Mouse (Mus musculus): ENCODE measurements around the gene Sult3a2.
"Not testable (repeated sequence)": the region's sequence is repeated elsewhere in the genome, so short reads cannot be mapped to it uniquely, and the experiment has no call there.

Gene Sult3a2

GRCm38 (mm10) chr10:33786604-33787003 is at the start of gene Sult3a2:
TSS of gene Sult3a2 (minus strand) at chr10:33786704.
- DNase-seq (ENCODE audit: low spot score), result no peak

DNA sequence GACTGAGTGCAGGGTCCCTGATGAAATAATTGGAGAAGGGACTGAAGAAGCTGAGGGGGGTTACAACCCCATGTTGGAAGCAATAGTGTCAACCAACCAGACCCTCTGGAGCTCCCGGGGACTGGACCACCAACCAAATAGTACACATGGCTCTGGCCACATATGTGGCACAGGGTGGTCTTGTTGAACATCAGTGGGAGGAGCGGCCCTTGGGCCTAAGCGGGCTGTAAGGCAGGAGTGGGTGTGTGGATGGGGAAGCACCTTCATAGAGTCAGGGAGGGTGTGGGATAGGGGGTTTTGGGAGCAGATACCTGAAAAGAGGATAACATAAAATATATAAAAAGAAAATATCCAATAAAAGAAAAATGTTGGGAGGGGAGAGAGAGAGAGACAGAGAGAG is 34.4 kb upstream of the Sult3a2 start:
- DNase-seq (ENCODE audit: low spot score), result no peak

DNA sequence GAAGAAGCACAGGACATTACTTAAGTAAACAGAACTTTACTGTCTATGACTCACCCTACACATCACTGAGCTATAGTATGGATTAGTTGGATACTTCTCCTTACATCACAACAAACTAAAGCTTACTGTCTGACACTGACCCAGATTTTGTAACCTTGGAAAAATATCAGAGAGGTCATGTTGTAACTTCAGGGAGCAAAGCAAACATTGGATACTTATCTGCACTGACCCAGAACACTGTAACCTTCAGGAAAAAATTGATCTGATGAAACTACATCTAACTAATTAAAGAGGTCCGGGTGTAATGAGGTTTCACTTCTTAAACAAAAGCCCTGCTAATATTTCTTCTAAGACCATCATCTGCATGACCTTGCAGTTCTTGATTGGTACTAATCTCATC is 30.4 kb upstream of the Sult3a2 start:
- DNase-seq (ENCODE audit: low spot score), result no peak

GRCm38 (mm10) chr10:33814266-33814665 is 27.8 kb upstream of the Sult3a2 start:
- DNase-seq (ENCODE audit: low spot score), result no peak

DNA sequence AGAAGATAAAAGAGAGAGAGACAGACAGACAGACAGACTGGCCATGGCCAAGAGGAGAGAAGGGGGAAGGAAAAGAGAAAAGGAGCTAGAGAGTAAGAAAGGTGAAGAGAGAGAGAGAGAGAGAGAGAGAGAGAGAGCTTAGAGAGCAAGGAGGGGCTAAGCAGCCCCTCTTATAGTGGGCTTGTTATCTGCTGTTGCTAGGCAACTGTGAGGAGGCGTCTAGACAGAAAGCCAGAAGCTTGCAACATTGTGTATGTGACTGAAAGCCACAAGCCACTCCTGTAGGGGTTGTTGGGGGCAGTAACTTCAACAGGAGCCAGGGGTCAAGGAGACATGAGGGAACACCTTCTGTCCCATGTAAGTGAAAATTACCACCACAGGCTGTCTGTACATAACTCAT is 25.3 kb upstream of the Sult3a2 start:
- DNase-seq (ENCODE audit: low spot score), result no peak

DNA sequence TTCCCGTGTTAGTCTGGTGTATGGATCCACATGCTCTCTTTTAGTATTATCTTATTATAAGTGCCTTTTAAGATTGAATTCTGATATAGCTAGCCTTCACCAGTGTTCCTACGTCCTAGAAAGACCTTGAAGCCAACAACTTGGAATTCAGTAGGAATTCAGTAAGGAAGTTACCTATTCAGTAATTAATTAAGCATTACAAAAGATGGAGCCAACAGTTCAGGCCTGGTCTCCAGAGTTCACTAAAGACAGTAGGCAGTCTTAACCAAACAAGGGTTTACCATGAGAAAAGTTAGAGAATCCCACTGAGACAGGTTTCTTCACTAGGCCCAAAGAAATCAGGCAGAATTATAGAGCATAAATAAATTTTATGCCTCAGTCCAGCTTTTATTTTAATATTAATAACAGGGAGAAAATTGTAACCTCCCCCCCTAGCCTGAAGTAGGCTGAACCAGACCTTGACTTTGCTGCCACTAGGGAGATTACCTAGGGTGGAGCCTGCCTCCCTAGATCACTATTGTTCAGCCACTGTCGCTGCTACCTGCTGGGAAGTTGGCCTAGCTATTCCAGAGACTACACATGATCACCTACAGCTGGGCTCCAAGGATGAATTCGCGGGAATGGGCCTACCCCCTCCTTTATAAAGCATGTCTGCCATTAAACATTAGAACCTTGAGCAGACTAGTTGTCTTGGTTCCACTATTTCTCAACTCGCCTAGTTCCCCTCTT is 10.9 kb upstream of the Sult3a2 start:
- not testable (repeated sequence) for DNase-seq (ENCODE audit: low spot score)

DNA sequence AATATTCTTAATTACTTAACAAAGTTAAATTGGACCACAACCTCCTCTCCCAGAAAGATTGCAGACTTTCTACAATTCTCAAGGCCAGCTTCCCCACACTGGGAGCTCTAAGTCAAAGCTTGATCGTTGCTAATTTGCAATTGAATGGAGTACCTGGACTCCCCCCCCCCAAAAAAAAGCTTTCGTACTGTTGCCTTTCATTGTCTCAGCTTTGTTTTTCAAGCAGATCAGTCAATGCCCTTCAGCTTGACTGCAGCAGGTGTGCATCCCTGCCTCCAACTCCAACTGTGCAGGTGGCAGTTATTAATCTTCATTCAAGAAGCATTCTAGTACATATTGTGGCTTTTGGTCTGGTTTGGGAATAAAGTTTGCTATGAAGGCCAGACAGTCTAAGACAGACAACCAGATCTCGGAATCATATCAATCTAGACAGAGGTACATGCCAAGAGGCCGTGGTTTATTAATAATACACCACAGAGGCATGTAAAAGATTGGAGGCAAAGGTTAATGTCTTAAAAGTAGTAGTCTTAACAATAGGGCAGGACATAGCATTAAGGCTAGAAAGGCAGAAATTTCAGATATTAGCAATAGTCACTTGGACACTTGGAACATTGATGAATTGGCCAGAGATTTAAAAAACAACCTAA is 9.9 kb upstream of the Sult3a2 start:
- DNase-seq (ENCODE audit: low spot score), result not testable (repeated sequence)

GRCm38 (mm10) chr10:33792166-33792565 is 5.7 kb upstream of the Sult3a2 start:
- DNase-seq (ENCODE audit: low spot score), result not testable (repeated sequence)

DNA sequence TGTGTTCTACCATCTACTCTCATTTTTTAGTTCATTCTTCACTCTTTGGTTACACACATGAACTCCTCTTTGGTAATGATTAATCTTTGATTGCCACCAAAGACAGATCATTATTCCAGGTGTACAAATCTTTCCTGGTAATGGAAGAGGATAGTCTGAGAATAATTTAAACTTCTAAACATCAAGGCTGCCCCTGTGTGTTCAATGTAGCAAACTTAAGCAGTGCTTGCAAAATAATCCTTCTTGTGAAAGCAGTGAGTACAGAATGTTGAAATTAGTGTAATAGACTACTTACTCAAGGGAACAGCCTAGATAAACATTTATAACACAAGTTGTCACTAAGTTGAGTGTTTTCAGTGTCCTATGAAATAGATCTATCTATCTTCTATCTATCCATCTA is 1.0 kb upstream of the Sult3a2 start:
- DNase-seq (ENCODE audit: low spot score), result no peak

DNA sequence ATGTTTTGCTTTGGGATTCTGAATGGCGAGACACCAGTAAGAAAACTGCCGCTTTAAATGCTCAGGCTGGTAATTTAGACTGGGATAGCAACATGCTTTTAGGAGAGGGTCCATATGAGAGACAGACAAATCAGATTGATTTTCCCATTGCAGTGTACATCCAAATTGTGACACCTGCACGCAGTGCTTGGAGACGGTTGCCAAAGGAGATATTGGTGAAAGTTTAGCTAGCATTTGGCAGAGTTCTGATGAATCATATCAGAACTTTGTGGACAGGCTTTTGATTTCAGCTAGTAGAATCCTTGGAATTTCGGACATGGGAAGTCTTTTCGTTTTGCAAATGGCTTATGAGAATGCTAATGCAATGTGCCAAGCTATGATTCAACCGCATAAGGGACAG is 51.3 kb downstream of the Sult3a2 start:
- not testable (repeated sequence) for DNase-seq (ENCODE audit: low spot score)

DNA sequence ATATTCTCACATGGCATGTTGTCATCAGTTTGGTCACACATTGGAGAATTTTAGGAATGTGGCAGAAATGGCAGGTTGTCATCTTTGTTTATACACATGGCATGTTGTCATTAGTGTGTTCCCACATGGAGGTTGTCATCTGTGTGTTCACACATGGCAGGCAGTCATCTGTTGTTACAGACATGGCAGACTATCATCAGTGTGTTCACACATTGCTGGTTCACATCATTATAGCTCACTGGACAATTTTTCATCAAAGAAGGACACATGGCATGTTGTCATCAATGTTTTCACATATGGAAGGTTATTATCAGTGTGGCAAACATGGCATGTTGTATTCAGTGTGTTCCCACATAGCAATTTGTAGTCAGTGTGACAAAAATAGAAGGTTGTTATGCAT is 53.3 kb downstream of the Sult3a2 start:
- DNase-seq (ENCODE audit: low spot score), result no peak

- DNase-seq (ENCODE audit: low spot score), result no peak
Measured at GRCm38 (mm10) chr10:33732409-33733185, 53.9 kb downstream of the Sult3a2 start.

- DNase-seq (ENCODE audit: low spot score), result no peak
Measured at GRCm38 (mm10) chr10:33723764-33724163, 62.7 kb downstream of the Sult3a2 start.

GRCm38 (mm10) chr10:33721827-33722438 is 64.6 kb downstream of the Sult3a2 start:
- no peak for DNase-seq (ENCODE audit: low spot score)

Data from c-Kit-positive CD71-positive TER-119-positive erythroid progenitor cells, embryonic 14.5 days (primary cell).